Mouse (Mus musculus) layer of hippocampus, postnatal 25 days (tissue): ENCODE results near the gene Jmy. TPM values are rescaled to one million over a fixed set of nuclear protein-coding genes. Genes with fewer than 3 reads are reported as not detected.

Source experiments
- DNase-seq, 2 experiments: peaks; one replicate each; pipeline ENCODE4 v3.0.0; 2022; ENCODE audit warnings: mixed read lengths in 2 of 2, low spot score in 1 of 2; ENCODE audit errors: extremely low spot score in 1 of 2
- total RNA-seq, 2 experiments: library from RNA; stranded (reverse); gene quantifications; 2 replicates each; pipeline ENCODE4 v1.2.3; 2021

Gene Jmy
- total RNA-seq, 2 experiments from 2014 or later: 40.5 to 41.8 TPM

DNA sequence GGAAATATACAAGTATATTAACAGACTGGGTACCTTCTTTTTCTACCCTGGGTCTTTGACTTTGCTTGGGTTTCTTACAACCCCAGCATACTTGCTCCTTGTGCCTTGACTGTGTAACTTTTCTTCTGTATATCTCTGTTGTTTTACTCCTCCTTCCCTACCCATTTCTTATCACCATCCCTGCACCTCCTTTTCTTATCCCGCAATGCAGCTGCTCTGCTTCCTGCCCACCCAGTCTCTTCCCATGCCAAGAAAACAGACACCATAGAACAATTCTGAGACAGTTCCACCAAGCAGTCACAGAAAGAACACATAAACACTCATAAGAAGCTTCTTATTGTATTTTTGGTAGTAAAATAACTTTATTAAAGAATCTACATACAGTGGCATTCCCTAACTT is 118.3 kb downstream of the Jmy start:
- no peak for DNase-seq

DNA sequence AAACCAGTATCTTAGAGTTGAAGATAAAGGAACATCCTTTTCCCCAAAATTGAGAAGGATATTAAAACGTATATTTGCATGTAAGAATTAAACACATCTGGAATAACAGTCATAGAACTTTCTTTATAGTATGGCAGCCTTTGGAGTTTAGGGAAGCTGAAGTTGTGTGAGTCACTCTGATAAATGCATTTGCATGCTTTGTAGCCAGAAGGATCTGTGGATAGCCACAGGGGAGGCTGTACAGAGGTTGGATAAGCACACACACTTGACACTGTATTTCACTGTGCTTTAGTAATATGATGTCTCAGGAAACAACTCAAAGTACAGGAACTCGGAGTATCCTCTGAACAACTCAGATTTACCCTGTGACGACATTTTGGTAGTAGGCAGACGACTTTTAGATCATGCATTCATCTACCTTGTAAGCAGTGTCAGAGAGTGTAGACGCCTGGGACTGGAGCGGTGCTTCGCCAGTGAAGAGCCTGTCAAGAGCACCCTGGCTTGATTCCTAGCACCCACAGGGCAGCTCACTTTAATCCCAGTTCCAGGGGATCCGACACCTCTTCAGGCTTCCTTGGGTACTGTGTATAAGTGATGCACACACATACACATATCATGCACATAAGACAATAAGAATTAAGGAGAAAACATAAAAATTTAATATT is 119.1 kb downstream of the Jmy start:
- no peak for DNase-seq

Other genes with a start within 250 kb of the Jmy start
- 100 to 1,000 TPM; 177 to 187 TPM for gene Homer1, start 200.2 kb downstream of the Jmy start, total RNA-seq
- gene Bhmt, start 138.2 kb upstream of the Jmy start, total RNA-seq: not detected
- gene Bhmt2, start 174.5 kb upstream of the Jmy start, total RNA-seq: under 1 TPM; 0.14 to 0.20 TPM
- gene Dmgdh, start 174.6 kb upstream of the Jmy start, total RNA-seq: under 1 TPM; 0.22 to 0.23 TPM